Mouse (Mus musculus) thymus, adult 2 months (tissue): Measurements from ENCODE around the gene Snx13. TPM values are rescaled to one million over a fixed set of nuclear protein-coding genes. Genes with fewer than 3 reads are reported as not detected.

Experiments
- DNase-seq: peaks from one replicate; pipeline ENCODE4 v3.0.0; 2021
- H3K27ac ChIP-seq: fragments of 200-500 bp; 2 replicates; pipeline ENCODE4 v1.5.1; 2012; ENCODE audit warnings: low read length, control low read depth; ENCODE audit not compliant: control insufficient read depth, insufficient read depth
- H3K27me3 ChIP-seq: fragments of 200-500 bp; 2 replicates; pipeline ENCODE4 v1.6.1; 2012; ENCODE audit warnings: mild to moderate bottlenecking, low read length, moderate library complexity, mixed read lengths; ENCODE audit not compliant: control insufficient read depth, insufficient read depth
- H3K36me3 ChIP-seq: fragments of 200-500 bp; 2 replicates; pipeline ENCODE4 v1.6.1; 2012; ENCODE audit warnings: mild to moderate bottlenecking, low read length, moderate library complexity; ENCODE audit not compliant: control insufficient read depth, insufficient read depth
- H3K4me1 ChIP-seq: fragments of 200-500 bp; replicated peaks from 2 replicates; pipeline ENCODE4 v1.6.1; 2012; ENCODE audit warnings: low read length; ENCODE audit not compliant: control insufficient read depth, insufficient read depth
- H3K4me3 ChIP-seq: fragments of 200-500 bp; 2 replicates; pipeline ENCODE4 v1.5.1; 2012; ENCODE audit warnings: mild to moderate bottlenecking, low read length, control low read depth, moderate library complexity; ENCODE audit not compliant: control insufficient read depth, insufficient read depth
- CTCF ChIP-seq: fragments of 200-500 bp; IDR thresholded peaks from 2 replicates; pipeline ENCODE4 v1.5.1; 2012; ENCODE audit warnings: mild to moderate bottlenecking, control low read depth, low read length, moderate library complexity, borderline replicate concordance; ENCODE audit not compliant: control insufficient read depth, poor library complexity, insufficient read depth; ENCODE audit errors: extremely low read depth
- POLR2A ChIP-seq: fragments of 200-500 bp; IDR thresholded peaks from 2 replicates; pipeline ENCODE4 v1.6.1; 2012; ENCODE audit warnings: mild to moderate bottlenecking, low read length, control low read depth, moderate library complexity; ENCODE audit not compliant: control insufficient read depth, poor library complexity, insufficient read depth; ENCODE audit errors: extremely low read depth
- WGBS: fragments of 180-500 bp; shearing (Covaris S2); methylation state at CpG from one replicate; pipeline ENCODE4 v1.1.7; 2018; 5-methylcytosine and 5-hydroxymethylcytosine counted together
- polyA plus RNA-seq: library from polyadenylated mRNA; depleted of rRNA; stranded (reverse); fragments of >200 nt; gene quantifications from 2 replicates; pipeline ENCODE4 v1.2.3, GENCODE M21; 2012

The Snx13 gene
- polyA plus RNA-seq, 1 experiment: 5.5 TPM

- Histone ChIP-seq H3K4me3 (no peak overlapping the region), H3K36me3 (no peaks in the 10 kb centered on the region), H3K27me3 (no peaks in the 10 kb centered on the region), H3K4me1 (no peaks in the 10 kb centered on the region), H3K27ac (no peak overlapping the region)
- WGBS: 95% methylated on average over 10 of the region's 10 CpGs
- no peak for DNase-seq
- TF ChIP-seq POLR2A: no peak
- no peak for TF ChIP-seq CTCF
Observed at GRCm38 (mm10) chr12:35022066-35022465, 24.9 kb upstream of the Snx13 start.

- Histone ChIP-seq H3K27me3 (no peaks in the 10 kb centered on the region), H3K36me3 (no peaks in the 10 kb centered on the region), H3K27ac (no peak overlapping the region), H3K4me1 (no peaks in the 10 kb centered on the region), H3K4me3 (no peak overlapping the region)
- DNase-seq: no peak
- TF ChIP-seq CTCF (no peak), POLR2A (no peak)
- 52% methylated on average over 4 of the region's 4 CpGs for WGBS
Observed at GRCm38 (mm10) chr12:35025916-35026432, 21.0 kb upstream of the Snx13 start.

- Histone ChIP-seq H3K4me1 (no peaks in the 10 kb centered on the region), H3K27ac (no peak overlapping the region), H3K36me3 (no peaks in the 10 kb centered on the region), H3K4me3 (no peak overlapping the region), H3K27me3 (no peaks in the 10 kb centered on the region)
- TF ChIP-seq CTCF (no peak), POLR2A (no peak)
- no peak for DNase-seq
- 89% methylated on average over 1 of the region's 1 CpGs for WGBS
Observed at GRCm38 (mm10) chr12:35027533-35027932, 19.5 kb upstream of the Snx13 start.

- Histone ChIP-seq H3K4me3 (peak overlapping the region; percentile 47), H3K4me1 (peaks cover 4% of the 10 kb centered on the region; the same call in 1 of the 2 replicates), H3K27me3 (no peaks in the 10 kb centered on the region), H3K27ac (no peak overlapping the region), H3K36me3 (no peaks in the 10 kb centered on the region)
- TF ChIP-seq CTCF (no peak), POLR2A (no peak)
- 14% methylated on average over 14 of the region's 14 CpGs for WGBS
- no peak for DNase-seq
Observed at GRCm38 (mm10) chr12:35038668-35039570, 8.1 kb upstream of the Snx13 start.

- 63% methylated on average over 5 of the region's 5 CpGs for WGBS
- no peak for DNase-seq
- Histone ChIP-seq H3K27me3 (no peaks in the 10 kb centered on the region), H3K27ac (no peak overlapping the region), H3K4me1 (peaks cover 4% of the 10 kb centered on the region; the same call in 1 of the 2 replicates), H3K36me3 (no peaks in the 10 kb centered on the region), H3K4me3 (no peak overlapping the region)
- TF ChIP-seq CTCF: no peak
- no peak for TF ChIP-seq POLR2A
Observed at GRCm38 (mm10) chr12:35039571-35039936, 7.4 kb upstream of the Snx13 start.

- 67% methylated on average over 8 of the region's 8 CpGs for WGBS
- no peaks in the 10 kb centered on the region for H3K36me3 ChIP-seq
Observed at GRCm38 (mm10) chr12:35041964-35042363, 5.0 kb upstream of the Snx13 start.

More at GRCm38 (mm10) chr12:35041964-35042363, 5.0 kb upstream of the Snx13 start:
- peaks cover 4% of the 10 kb centered on the region; the same call in 1 of the 2 replicates for H3K4me1 ChIP-seq
- no peaks in the 10 kb centered on the region for H3K27me3 ChIP-seq
- no peak for TF ChIP-seq POLR2A
- no peak for TF ChIP-seq CTCF
- H3K27ac ChIP-seq: no peak overlapping the region
- no peak overlapping the region for H3K4me3 ChIP-seq
- DNase-seq: no peak
